Mouse (Mus musculus) brain, embryonic 18.5 days (tissue): Measurements from ENCODE around the gene R3hdm2.

Experiments used
- DNase-seq: peaks from one replicate; pipeline ENCODE4 v3.0.0-alpha.2; 2012; ENCODE audit warnings: low read depth, low spot score

R3hdm2 gene

GRCm38 (mm10) chr10:127517941-127518340 is 137.8 kb downstream of the R3hdm2 start:
- no peak for DNase-seq

DNA sequence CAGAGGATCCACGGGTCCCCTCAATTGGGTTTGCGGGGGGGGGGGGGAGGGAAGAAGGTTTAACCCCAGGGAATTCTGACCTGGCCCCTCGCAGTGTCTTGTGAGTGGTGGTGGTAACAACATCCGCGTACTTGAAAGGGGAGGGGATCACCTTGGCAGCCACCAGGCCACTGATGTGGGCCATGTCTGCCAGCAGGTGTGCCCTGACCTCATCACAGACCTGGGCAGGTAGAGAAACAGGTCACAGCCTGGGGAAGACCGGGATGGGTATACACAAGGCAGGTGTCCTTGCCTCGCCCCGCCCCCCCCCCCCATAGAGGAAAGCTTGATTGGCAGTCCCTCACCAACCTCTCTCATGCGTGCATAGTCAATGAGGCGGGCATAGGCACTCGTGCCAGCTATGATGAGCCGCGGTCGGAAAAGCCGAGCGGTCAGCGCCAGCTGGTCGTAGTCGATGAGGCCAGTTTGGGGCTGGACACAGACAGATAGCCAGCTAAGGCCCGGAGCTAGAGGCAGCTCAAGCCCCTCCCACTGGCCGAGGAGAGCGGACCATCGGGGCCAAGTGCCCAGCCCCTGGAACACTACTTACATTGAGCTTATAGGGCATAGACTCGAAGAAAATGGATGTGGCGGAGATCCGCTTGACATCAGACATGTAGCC is 139.0 kb downstream of the R3hdm2 start:
- no peak for DNase-seq

- DNase-seq, result no peak
Observed at GRCm38 (mm10) chr10:127519903-127520713, 140.0 kb downstream of the R3hdm2 start.

DNA sequence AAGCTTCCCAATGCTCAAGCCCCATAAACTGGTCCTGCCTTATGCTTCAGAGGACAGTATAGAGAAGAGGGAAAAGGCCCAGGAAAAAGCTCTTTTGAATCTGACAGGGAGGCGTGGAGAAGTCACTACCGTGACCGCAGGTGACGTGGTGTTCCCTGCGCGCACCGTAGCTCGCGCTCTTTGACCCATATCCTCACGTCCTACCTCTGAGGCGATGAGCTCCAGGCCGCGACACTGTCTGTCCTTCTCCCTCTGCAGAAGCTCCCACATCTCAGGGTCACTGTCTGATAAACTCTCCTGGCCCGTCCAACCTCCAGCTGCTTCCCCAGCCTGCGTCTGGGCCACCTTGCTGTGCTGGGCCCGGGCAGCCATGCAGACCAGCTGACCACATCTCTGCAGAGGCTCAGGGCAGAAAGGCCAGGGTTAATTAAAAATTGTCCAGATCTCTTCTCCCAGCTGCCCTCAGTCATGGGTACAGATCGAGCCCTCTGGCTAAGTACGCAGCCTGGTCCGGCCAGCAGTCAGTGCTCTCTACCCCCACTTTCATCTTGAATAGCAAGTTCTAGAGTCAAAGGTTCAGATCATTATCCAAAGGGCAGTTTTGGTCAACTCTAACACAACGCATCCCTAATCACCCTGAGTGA is 140.7 kb downstream of the R3hdm2 start:
- DNase-seq, result no peak

GRCm38 (mm10) chr10:127521611-127522080 is 141.5 kb downstream of the R3hdm2 start:
- DNase-seq, result no peak

- peak; percentile 87 for DNase-seq
Observed at GRCm38 (mm10) chr10:127522088-127522581, 142.0 kb downstream of the R3hdm2 start, which contains the start of gene Shmt2. Gene Shmt2 (minus strand): TSS chr10:127522444.

- no peak for DNase-seq
Observed at GRCm38 (mm10) chr10:127524646-127525255, 144.6 kb downstream of the R3hdm2 start.

DNA sequence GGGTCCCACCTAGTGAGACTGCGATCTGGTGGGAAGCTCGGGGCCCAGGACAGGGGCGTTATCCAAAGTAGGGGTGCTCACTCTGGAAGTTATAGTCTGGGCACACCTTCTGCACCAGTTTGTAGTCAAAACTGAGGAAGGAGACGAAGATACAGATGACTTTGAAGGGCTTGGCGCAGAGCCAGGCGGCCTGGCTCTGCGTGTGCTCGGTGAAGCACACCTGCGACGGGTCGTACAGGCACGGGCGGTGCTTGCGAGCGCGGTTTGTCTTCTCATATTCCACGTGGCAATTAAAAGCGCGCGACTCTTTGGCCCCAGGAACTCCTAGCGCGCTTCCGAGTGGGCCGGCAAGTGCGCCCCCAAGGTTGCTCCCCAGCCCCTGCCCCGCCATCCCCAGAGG is 145.9 kb downstream of the R3hdm2 start:
- no peak for DNase-seq

DNA sequence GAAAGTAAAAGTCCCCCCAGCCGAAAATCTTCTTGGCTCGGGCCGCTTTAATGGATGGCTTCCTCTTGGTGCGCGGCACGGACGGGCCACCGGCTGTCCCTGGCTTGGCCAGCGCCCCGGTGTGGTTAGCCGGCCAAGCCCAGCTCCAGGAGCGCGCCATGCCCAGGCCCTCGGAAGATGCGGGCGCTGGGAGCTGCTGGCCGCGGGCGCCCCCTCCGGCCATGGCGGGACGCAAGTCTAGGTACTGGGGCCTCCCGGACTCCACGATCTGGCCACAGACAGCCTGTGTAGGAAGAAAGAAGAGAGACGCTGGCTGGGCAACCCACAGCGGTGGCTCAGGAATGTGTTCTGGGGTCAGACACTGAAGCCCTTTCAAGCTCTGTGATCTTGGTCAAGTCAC is 146.6 kb downstream of the R3hdm2 start:
- DNase-seq, result no peak

- DNase-seq, result no peak
Observed at GRCm38 (mm10) chr10:127527481-127527880, 147.4 kb downstream of the R3hdm2 start.

DNA sequence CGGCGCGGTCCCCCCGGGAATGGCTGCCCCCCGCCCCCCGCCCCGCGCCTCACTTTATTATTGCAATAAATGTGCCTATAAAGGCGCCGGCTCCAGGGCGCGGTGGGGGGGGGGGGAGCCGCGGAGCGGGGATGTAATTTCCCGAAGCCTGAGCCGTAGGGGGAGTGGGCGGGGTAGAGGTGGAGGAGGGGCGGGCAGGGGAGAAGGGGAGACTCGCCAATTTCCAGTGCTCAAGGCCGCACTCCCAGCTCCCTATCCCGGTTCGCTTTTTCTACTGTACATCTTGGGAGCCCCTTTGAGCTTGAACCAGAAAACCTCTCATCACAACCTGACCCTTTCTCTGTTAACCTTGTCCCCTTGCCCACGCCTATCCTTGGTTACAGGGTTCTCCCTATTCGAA is 150.8 kb downstream of the R3hdm2 start:
- no peak for DNase-seq

DNA sequence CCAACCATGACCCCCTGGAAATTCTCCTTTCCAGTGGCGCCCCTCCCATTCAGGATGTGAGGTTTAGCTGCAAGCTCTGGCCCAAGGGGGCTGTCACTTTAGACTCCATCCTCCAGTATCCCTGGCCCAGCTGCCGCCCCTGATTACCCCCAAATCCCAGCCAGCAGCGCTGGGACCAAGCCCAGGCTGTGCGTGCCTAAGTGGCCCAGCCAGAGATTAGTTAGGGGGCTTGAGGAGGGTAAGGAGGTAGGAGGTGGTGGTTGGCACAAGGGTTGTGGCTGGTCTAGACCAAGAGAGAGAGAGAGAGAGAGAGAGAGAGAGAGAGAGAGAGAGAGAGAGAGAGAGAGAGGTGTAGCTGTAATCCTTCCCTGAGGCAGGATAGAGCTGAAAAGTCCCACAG is 151.4 kb downstream of the R3hdm2 start:
- DNase-seq, result no peak

GRCm38 (mm10) chr10:127534036-127534928 is 154.2 kb downstream of the R3hdm2 start, which contains the start of gene Nxph4:
Gene Nxph4 (minus strand): TSS chr10:127534559.
- no peak for DNase-seq

- DNase-seq, result no peak
Observed at GRCm38 (mm10) chr10:127534929-127535384, 154.8 kb downstream of the R3hdm2 start.

DNA sequence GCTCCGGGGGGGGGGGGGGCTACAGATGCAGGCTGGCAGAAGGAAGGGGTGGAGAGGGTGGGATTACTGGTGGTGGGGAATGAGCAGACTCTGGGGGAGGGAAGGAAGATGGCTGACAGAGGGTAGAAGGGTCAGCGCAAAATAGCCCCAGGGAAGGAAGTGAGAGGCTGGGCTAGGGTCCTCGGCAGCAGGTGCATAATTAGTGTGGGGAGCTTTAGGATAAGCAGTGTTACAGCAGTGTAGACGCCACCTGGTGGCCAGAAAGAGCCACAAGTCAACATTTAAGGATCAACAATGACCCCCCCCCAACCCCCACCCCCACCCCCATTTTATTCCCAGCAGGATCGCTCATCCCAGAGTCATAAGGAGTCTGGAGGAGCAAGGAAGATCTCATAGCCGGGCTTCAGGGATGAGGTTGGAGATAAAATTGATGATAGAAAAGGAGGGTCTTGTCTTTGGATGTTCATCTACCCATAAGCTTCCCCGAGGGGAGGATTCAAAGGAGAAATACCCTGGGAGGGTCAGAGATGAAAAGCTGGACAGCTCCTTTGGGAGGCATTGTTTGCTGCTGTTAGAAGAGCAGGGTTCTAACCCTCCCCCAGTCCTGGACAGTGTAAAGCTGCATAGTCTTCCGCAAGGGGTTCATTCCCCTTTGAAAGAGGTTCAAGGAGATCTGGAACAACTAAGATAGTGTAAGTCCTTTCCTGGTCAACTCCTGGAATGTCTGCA is 156.6 kb downstream of the R3hdm2 start:
- DNase-seq, result no peak

- DNase-seq, result no peak
Observed at GRCm38 (mm10) chr10:127537854-127538583, 157.9 kb downstream of the R3hdm2 start.

GRCm38 (mm10) chr10:127541510-127541909 is 161.4 kb downstream of the R3hdm2 start:
- DNase-seq, result no peak

- no peak for DNase-seq
Observed at GRCm38 (mm10) chr10:127542084-127542483, 162.0 kb downstream of the R3hdm2 start.

DNA sequence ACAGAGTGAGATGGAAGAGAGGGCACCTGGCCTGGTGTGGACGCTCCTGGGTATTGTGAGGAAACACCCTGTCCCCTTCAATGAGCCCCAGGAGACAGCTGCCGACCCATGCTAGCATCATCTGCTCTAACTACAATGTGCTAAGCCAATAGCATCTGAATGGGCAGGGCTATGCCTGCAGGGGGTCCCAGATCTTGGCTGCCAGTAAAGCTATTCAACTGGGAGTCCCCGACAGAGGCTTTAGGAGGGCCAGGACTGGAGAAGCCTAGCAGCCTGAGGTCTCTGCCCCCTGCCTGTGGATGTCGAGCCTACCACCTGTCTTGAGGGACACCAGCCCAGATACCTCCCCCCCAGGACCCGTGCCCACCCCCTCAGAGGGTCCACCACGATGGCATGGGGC is 162.6 kb downstream of the R3hdm2 start:
- DNase-seq, result no peak
